Mouse (Mus musculus) kidney, embryonic 15.5 days (tissue): ENCODE measurements at regions not wholly inside any gene's neighbourhood (a gene's known extent, or its start where the extent isn't known, plus 50 kb on each side); places are given as distances from the start of the nearest gene placed in this dataset.
A peak's percentile ranks its signal among the peaks of the same experiment; 100 is the strongest.

Source experiments
- ATAC-seq: fragments of 200-750 bp; cut with Nextera tagmentation; replicated peaks from 2 replicates; pipeline ENCODE4 v1.8.0; 2017; ENCODE audit warnings: moderate TSS enrichment; ENCODE audit not compliant: low FRiP score
- H3K27ac ChIP-seq: fragments of 300-500 bp; sonication (generic); 2 replicates; pipeline ENCODE4 v1.5.1; 2015; ENCODE audit warnings: mild to moderate bottlenecking, inconsistent platforms
- H3K27me3 ChIP-seq: fragments of 300-500 bp; sonication (generic); 2 replicates; pipeline ENCODE4 v1.6.1; 2015; ENCODE audit warnings: inconsistent platforms
- H3K36me3 ChIP-seq: fragments of 300-500 bp; sonication (generic); 2 replicates; pipeline ENCODE4 v1.6.1; 2015; ENCODE audit warnings: inconsistent platforms
- H3K4me1 ChIP-seq: fragments of 300-500 bp; sonication (generic); 2 replicates; pipeline ENCODE4 v1.6.1; 2015; ENCODE audit warnings: inconsistent platforms
- H3K4me2 ChIP-seq: fragments of 300-500 bp; sonication (generic); 2 replicates; pipeline ENCODE4 v1.6.1; 2015; ENCODE audit warnings: moderate library complexity, mild to moderate bottlenecking, inconsistent platforms
- H3K4me3 ChIP-seq: fragments of 300-500 bp; sonication (generic); replicated peaks from 2 replicates; pipeline ENCODE4 v1.5.1; 2015; ENCODE audit warnings: mild to moderate bottlenecking, inconsistent platforms
- H3K9ac ChIP-seq: fragments of 300-500 bp; sonication (generic); 2 replicates; pipeline ENCODE4 v1.6.1; 2015; ENCODE audit warnings: mild to moderate bottlenecking, inconsistent platforms
- H3K9me3 ChIP-seq: fragments of 300-500 bp; sonication (generic); replicated peaks from 2 replicates; pipeline ENCODE4 v1.6.1; 2016; ENCODE audit warnings: inconsistent platforms
- WGBS: fragments of 180-500 bp; shearing (Covaris S2); methylation state at CpG from one replicate; pipeline ENCODE4 v1.1.7; 2015; ENCODE audit warnings: mixed read lengths; 5-methylcytosine and 5-hydroxymethylcytosine counted together

- no peaks in the 10 kb centered on the region for H3K27me3 ChIP-seq
- H3K27ac ChIP-seq, result no peak overlapping the region
- no peak overlapping the region for H3K4me2 ChIP-seq
- H3K36me3 ChIP-seq, result no peaks in the 10 kb centered on the region
- no peak for ATAC-seq
- 86% methylated on average over 3 of the region's 3 CpGs for WGBS
- H3K9me3 ChIP-seq, result no peaks in the 10 kb centered on the region
- no peak overlapping the region for H3K4me3 ChIP-seq
- H3K4me1 ChIP-seq, result no peaks in the 10 kb centered on the region
- no peak overlapping the region for H3K9ac ChIP-seq
These were observed 501.5 kb downstream of the Rab28 start for GRCm38 (mm10) chr5:41206462-41206861.

- H3K27ac ChIP-seq, result no peak overlapping the region
- H3K4me3 ChIP-seq, result no peak overlapping the region
- no peak overlapping the region for H3K9ac ChIP-seq
- no peaks in the 10 kb centered on the region for H3K27me3 ChIP-seq
- no peak for ATAC-seq
- no peak overlapping the region for H3K4me2 ChIP-seq
- H3K36me3 ChIP-seq, result no peaks in the 10 kb centered on the region
- no peaks in the 10 kb centered on the region for H3K9me3 ChIP-seq
- no peaks in the 10 kb centered on the region for H3K4me1 ChIP-seq
These were observed 503.5 kb downstream of the Rab28 start for GRCm38 (mm10) chr5:41204417-41204816.

- Histone ChIP-seq H3K4me2 (no peak overlapping the region), H3K27me3 (no peaks in the 10 kb centered on the region), H3K4me1 (no peaks in the 10 kb centered on the region), H3K9me3 (no peaks in the 10 kb centered on the region), H3K27ac (no peak overlapping the region), H3K36me3 (no peaks in the 10 kb centered on the region), H3K4me3 (no peak overlapping the region), H3K9ac (no peak overlapping the region)
- ATAC-seq, result no peak
- 68% methylated on average over 5 of the region's 5 CpGs for WGBS
These were observed 520.8 kb downstream of the Rab28 start for GRCm38 (mm10) chr5:41187193-41187592.

DNA sequence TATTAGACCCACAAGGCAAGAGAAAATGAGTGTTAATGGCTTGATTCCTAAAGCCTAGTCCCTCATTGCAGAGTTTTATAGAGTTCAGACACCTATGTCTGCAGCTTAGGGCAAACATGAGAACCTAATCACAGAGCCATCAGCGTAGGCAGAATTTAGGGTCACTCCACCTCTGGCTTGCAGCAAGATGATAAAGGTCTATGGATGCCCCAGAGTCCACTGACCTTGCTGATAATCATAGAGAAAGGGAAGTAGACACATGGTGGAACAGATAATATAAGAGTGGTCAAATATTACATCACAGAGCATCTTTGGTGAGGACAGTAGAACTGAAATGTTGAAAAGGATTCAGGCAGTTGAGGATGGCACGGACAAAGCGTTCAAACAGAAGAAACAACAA is 530.7 kb downstream of the Rab28 start:
- WGBS, result 96% methylated on average over 3 of the region's 3 CpGs
- no peak overlapping the region for H3K4me3 ChIP-seq
- H3K4me1 ChIP-seq, result no peaks in the 10 kb centered on the region
- no peak overlapping the region for H3K9ac ChIP-seq
- no peak for ATAC-seq
- H3K27ac ChIP-seq, result no peak overlapping the region
- no peaks in the 10 kb centered on the region for H3K9me3 ChIP-seq
- no peaks in the 10 kb centered on the region for H3K27me3 ChIP-seq
- H3K4me2 ChIP-seq, result no peak overlapping the region
- no peaks in the 10 kb centered on the region for H3K36me3 ChIP-seq

DNA sequence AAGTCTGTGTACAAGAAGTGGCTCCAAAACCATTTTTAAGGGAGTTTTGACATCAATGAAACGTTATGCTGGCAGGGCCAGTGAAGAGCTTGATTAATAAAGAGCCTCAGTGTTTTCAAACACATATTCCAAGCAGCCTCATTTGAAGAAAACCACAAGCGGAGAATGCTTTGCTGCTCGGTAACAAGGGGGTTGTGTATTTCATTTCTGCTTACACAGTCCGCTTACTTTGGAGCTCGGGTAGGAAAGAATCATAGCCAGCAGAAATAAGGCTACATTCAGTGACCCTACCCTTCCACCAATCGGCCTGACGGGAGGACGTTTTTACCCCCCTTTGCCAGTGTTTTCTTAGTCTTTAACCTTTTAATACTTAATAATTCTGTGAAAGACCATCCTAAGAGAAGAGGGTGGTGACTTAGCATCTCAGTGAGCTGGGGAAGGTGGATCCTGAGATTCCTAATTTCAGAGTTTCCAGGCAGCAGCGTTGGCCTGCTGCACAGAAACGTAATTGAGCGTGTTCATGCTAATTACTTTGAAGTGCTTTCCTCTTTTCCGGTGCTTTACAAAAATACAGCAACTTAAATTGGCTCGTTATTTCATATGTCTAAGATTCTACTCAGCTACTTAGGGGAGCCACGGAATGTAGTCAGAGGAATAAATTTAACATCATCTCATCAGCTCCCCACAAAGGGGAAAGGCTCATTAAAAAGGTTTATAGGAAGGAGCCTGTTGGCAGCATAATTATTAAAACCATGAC is 541.9 kb downstream of the Rab28 start:
- H3K9me3 ChIP-seq, result no peaks in the 10 kb centered on the region
- 57% methylated on average over 14 of the region's 14 CpGs for WGBS
- H3K4me3 ChIP-seq, result no peak overlapping the region
- H3K27me3 ChIP-seq, result no peaks in the 10 kb centered on the region
- ATAC-seq, result no peak
- H3K36me3 ChIP-seq, result no peaks in the 10 kb centered on the region
- H3K4me1 ChIP-seq, result no peaks in the 10 kb centered on the region
- H3K9ac ChIP-seq, result no peak overlapping the region
- no peak overlapping the region for H3K27ac ChIP-seq
- H3K4me2 ChIP-seq, result no peak overlapping the region

DNA sequence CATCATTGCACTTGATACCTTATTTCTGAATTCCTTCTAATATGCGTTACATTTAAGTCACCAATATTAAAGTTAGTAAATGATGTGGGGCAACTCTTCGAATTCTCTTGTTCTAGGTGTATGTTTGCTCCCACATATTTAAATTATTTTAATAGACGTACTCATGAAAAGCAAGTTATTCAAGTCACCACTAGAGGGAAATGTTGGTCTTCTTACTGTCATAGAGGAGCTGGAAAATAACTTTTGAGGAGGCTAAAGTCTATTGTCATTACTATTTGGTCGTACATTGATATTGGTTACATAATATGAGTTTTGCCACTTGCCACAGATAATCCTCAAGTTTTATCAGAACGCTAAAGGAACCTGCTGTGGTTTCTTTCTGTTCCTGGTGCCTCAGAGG is 582.9 kb downstream of the Rab28 start:
- no peak overlapping the region for H3K4me2 ChIP-seq
- H3K4me3 ChIP-seq, result no peak overlapping the region
- H3K27ac ChIP-seq, result no peak overlapping the region
- peaks cover 5% of the 10 kb centered on the region; the same call in 1 of the 2 replicates for H3K27me3 ChIP-seq
- 27% methylated on average over 5 of the region's 5 CpGs for WGBS
- no peaks in the 10 kb centered on the region for H3K4me1 ChIP-seq
- H3K9ac ChIP-seq, result no peak overlapping the region
- H3K36me3 ChIP-seq, result no peaks in the 10 kb centered on the region
- H3K9me3 ChIP-seq, result no peaks in the 10 kb centered on the region
- ATAC-seq, result no peak

DNA sequence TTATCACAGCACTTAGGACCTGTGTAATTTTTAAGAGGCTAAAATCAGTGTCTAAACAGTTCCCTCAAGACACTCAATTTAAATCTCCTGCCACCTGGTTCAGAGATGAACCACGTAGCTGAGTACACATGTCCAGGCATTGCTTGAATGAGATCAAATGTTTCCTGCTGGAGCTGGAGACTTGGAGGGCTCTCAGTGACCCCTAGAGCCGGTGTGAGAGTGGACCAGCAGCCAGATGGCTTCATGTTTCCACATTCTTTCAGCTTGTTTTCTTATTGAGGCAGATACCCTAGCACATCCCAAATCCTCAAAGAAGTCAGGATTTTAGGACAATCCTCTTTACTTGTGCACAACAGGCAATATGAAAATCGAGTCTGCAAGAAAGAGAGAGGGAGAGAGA is 590.3 kb downstream of the Rab28 start:
- Histone ChIP-seq H3K4me3 (no peak overlapping the region), H3K27me3 (no peaks in the 10 kb centered on the region), H3K36me3 (no peaks in the 10 kb centered on the region), H3K9ac (no peak overlapping the region), H3K4me2 (no peak overlapping the region), H3K4me1 (no peaks in the 10 kb centered on the region), H3K27ac (no peak overlapping the region), H3K9me3 (no peaks in the 10 kb centered on the region)
- WGBS, result 27% methylated on average over 3 of the region's 3 CpGs
- peak; percentile 49; the same call in 1 of the 2 replicates for ATAC-seq

- Histone ChIP-seq H3K4me2 (no peak overlapping the region), H3K27ac (no peak overlapping the region), H3K4me3 (no peak overlapping the region), H3K4me1 (no peaks in the 10 kb centered on the region), H3K27me3 (no peaks in the 10 kb centered on the region), H3K9me3 (no peaks in the 10 kb centered on the region), H3K36me3 (no peaks in the 10 kb centered on the region), H3K9ac (no peak overlapping the region)
- no peak for ATAC-seq
- WGBS, result 63% methylated on average over 5 of the region's 5 CpGs
These were observed 620.2 kb downstream of the Rab28 start for GRCm38 (mm10) chr5:41087773-41088172.

DNA sequence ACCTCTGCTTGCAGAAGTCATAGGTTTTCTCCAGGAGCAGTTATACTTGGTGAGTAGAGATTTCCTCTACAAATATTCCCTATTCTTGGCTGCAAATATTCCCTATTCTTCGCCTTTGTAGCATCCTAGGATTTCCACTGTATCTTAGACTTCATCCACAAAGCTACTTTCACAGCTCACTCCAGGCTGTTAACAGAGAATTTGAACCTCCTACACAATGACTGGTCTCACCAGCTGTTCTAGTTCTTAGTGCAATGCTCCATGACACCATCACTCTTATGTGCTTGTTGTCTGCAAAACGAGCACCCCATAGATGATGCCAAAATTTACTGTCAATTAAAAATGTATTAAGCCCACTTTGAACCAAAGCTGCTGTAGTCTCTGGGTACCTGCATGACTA is 631.5 kb downstream of the Rab28 start:
- ATAC-seq, result no peak
- no peaks in the 10 kb centered on the region for H3K4me1 ChIP-seq

DNA sequence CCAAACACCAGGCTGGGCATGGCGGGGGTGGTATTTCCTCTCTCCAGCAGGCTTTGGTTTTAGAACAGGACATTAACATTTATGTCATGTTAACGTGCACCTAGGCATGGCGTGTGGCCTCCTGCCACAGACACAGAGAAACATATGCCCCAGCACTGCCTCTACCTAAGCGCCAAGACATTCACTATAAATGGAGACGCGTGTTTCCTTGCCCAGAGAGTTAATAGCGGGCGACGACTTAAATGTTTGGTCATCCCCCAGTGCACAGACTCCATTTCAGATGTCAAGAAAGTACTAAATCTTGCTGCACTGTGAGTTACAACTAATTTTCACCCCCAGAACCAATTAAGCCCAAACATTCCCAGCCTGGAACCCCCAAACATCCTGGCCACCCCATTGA is 646.3 kb downstream of the Rab28 start:
- Histone ChIP-seq H3K9ac (no peak overlapping the region), H3K9me3 (no peaks in the 10 kb centered on the region), H3K27ac (no peak overlapping the region), H3K27me3 (no peaks in the 10 kb centered on the region), H3K36me3 (no peaks in the 10 kb centered on the region), H3K4me1 (peaks cover 8% of the 10 kb centered on the region; the same call in 1 of the 2 replicates), H3K4me3 (no peak overlapping the region), H3K4me2 (peak overlapping the region; percentile 9; the same call in 1 of the 2 replicates)
- WGBS, result 25% methylated on average over 9 of the region's 9 CpGs
- ATAC-seq, result peak; percentile 79

More for the DNA sequence above, 631.5 kb downstream of the Rab28 start:
- no peaks in the 10 kb centered on the region for H3K27me3 ChIP-seq
- H3K27ac ChIP-seq, result no peak overlapping the region
- no peaks in the 10 kb centered on the region for H3K9me3 ChIP-seq
- H3K4me3 ChIP-seq, result no peak overlapping the region
- no peaks in the 10 kb centered on the region for H3K36me3 ChIP-seq
- 79% methylated on average over 2 of the region's 2 CpGs for WGBS
- H3K4me2 ChIP-seq, result no peak overlapping the region
- H3K9ac ChIP-seq, result no peak overlapping the region

DNA sequence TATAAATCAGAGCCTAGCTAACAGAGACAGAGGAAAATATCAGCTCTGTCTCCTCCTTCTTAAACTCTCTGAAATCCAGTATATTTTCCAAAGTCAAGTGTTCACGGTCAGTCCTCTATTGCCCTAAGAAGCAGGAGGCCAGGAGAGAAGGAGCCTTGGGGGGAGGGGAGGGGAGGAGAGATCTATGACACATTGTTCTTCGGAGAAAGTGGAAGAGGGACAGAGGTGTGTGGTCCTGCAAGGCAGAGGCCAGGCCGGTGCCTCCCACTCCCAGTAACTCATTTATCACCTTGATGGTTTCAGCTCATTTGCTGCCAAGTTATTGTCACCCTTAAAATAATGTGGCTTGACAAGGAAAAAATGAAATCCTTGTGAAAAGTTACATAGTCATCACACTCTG is 646.7 kb downstream of the Rab28 start:
- peaks cover 8% of the 10 kb centered on the region; the same call in 1 of the 2 replicates for H3K4me1 ChIP-seq
- ATAC-seq, result peak; percentile 89
- H3K27ac ChIP-seq, result no peak overlapping the region
- no peak overlapping the region for H3K4me2 ChIP-seq
- H3K27me3 ChIP-seq, result no peaks in the 10 kb centered on the region
- no peak overlapping the region for H3K4me3 ChIP-seq
- H3K36me3 ChIP-seq, result no peaks in the 10 kb centered on the region
- no peaks in the 10 kb centered on the region for H3K9me3 ChIP-seq
- WGBS, result 9% methylated on average over 3 of the region's 3 CpGs
- no peak overlapping the region for H3K9ac ChIP-seq

- 94% methylated on average over 3 of the region's 3 CpGs for whole genome bisulfite sequencing
- no peak overlapping the region for H3K9ac ChIP-seq
- no peaks in the 10 kb centered on the region for H3K9me3 ChIP-seq
- H3K36me3 ChIP-seq, result no peaks in the 10 kb centered on the region
- peaks cover 8% of the 10 kb centered on the region; the same call in 1 of the 2 replicates for H3K4me1 ChIP-seq
- no peak overlapping the region for H3K4me3 ChIP-seq
- H3K27me3 ChIP-seq, result 0 out of 2 replicates have a peak, but pooled peaks cover 3% of the 10 kb centered on the region
- no peak overlapping the region for H3K27ac ChIP-seq
- ATAC-seq, result no peak
- no peak overlapping the region for H3K4me2 ChIP-seq
These were observed 649.9 kb downstream of the Rab28 start for GRCm38 (mm10) chr5:41058015-41058414.

GRCm38 (mm10) chr5:41051948-41052347 is 656.0 kb downstream of the Rab28 start:
- no peaks in the 10 kb centered on the region for H3K4me1 ChIP-seq
- no peaks in the 10 kb centered on the region for H3K36me3 ChIP-seq
- no peak for ATAC-seq
- no peak overlapping the region for H3K4me3 ChIP-seq
- 31% methylated on average over 4 of the region's 4 CpGs for WGBS
- H3K27ac ChIP-seq, result no peak overlapping the region
- H3K27me3 ChIP-seq, result peaks cover 14% of the 10 kb centered on the region
- no peak overlapping the region for H3K9ac ChIP-seq
- no peaks in the 10 kb centered on the region for H3K9me3 ChIP-seq
- H3K4me2 ChIP-seq, result no peak overlapping the region
